Mouse (Mus musculus) lung, adult 10 weeks (tissue): ENCODE measurements around the gene Il4. TPM values are rescaled to one million over a fixed set of nuclear protein-coding genes. Genes with fewer than 3 reads are reported as not detected.

Source experiments
- polyA plus RNA-seq: library from polyadenylated mRNA; stranded (reverse); fragments of 350-450 nt; fragmentation: Illumina TruSeq; extraction: RNeasy Lipid Tissue Mini Kit (QIAGEN cat#74804); gene quantifications from one replicate; pipeline ENCODE4 v1.2.3, GENCODE M21; 2014; ENCODE audit warnings: low read depth, low replicate concordance; ENCODE audit not compliant: insufficient read depth

Gene Il4
- polyA plus RNA-seq, result not detected

DNA sequence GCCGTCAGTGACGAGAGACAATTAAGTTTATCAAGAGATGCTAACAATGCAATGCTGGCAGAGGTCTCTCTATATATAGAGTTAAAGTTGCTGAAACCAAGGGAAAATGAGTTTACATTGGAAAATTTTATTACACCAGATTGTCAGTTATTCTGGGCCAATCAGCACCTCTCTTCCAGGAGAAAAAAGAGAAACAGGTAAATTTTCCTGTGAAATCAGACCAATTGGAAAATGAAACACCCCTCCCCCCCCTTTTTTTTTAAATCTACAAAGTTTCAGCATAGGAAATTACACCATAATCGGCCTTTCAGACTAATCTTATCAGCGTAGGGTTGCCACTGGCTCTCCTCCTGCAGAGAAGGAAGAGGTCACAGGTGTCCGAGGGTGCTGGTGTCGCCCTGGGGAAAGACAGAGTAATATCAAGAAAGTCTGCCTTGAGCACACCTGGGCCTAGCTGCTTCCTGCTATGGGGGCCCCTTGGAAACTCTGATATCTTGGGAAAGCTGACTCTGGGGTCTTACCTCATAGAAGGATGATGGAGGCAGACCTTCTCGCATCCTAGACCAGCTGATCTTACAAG, at the start of gene Il4:
Gene Il4, minus strand, starts transcription at position 51 of the 580 bp plus-strand sequence.

DNA sequence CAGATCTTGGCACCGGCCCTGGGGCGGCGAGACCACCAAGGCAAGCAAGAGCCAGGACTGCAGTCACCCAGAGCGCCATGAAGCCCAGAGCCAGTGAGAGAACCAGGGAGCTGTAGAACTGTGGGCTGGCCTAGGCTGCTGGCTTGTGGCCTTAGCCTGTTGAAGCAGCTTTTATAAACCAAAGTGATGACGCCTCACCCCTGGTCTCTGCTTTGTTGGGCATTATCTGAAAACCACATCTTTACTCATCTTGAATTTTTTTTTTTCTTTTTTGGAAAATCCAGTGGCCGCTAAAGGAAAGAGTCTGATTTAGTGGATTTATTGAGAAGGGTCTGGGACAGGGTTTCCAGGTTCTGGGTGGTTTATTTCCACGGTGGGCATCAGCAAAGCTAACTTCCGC, 16.1 kb upstream of the Il4 start, which contains the start of gene Il13:
Gene Il13, minus strand, starts transcription at position 147 of the 400 bp plus-strand sequence.

DNA sequence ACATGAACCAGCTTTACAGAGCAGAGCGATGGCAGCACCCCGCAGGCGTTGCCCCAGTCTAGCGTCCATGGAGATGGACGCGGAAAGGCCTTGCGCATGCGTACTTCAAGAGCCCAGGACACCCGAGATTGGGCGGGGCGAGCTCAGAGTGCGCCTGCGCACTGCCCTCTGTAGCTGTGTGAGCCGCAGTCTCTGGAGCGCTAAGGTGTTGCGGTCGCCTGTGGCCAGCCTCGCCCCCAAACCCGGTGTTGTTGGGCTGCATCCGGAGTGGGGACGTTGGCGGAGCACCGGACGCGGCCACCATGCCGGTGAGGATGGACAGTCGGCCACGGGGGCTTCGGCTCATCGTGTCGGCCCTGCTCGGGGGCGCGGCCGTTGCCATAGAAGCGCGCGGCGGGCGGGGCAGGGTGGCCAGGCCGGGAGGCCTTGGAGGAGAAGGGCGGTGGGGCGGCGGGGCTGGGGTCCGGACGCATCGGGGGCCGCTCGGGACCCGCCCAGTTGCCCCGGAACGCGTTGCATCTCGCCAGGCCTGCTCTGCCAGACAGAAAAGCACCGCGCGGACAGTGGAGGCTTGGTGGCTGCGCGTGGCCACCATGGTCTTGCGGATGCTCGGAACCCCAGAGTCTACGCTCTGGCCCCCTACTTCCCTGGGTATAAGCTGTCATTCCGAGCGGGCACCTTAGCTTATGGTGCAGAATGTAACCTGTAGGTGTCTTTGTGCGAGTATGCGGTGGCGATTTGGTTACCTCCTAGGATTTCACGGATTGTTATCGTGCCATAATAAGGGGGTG, 51.0 kb downstream of the Il4 start, which contains the start of gene Kif3a:
Gene Kif3a, plus strand, starts transcription at position 156 of the 791 bp plus-strand sequence.

Other genes with a start within 250 kb of the Il4 start
- gene Leap2, start 195.5 kb downstream of the Il4 start, polyA plus RNA-seq, result not detected
- gene Uqcrq, start 187.8 kb downstream of the Il4 start, polyA plus RNA-seq, result 315 TPM
- gene Gdf9, start 187.6 kb downstream of the Il4 start, polyA plus RNA-seq, result 1.0 TPM
- not detected for gene Gm10447, start 161.6 kb downstream of the Il4 start, polyA plus RNA-seq
- gene Shroom1, start 161.5 kb downstream of the Il4 start, polyA plus RNA-seq, result 0.87 TPM
- not detected for gene Gm9837, start 148.2 kb downstream of the Il4 start, polyA plus RNA-seq
- not detected for gene Gm9945, start 138.5 kb downstream of the Il4 start, polyA plus RNA-seq
- 0.29 TPM for gene Sowaha, start 138.4 kb downstream of the Il4 start, polyA plus RNA-seq
- gene Sept8, start 99.4 kb downstream of the Il4 start, polyA plus RNA-seq, result 21.4 TPM
- 6.5 TPM for gene Kif3a, start 51.3 kb downstream of the Il4 start, polyA plus RNA-seq
- not detected for gene Il13, start 16.0 kb upstream of the Il4 start, polyA plus RNA-seq
- 6.2 TPM for gene Rad50, start 88.7 kb upstream of the Il4 start, polyA plus RNA-seq
- gene Il5, start 102.1 kb upstream of the Il4 start, polyA plus RNA-seq, result not detected
- 67.9 TPM for gene Irf1, start 151.3 kb upstream of the Il4 start, polyA plus RNA-seq
- 2.8 TPM for gene Gm17334, start 154.5 kb upstream of the Il4 start, polyA plus RNA-seq
- 18.5 TPM for gene Gm12216, start 240.6 kb upstream of the Il4 start, polyA plus RNA-seq